Mouse (Mus musculus) gastrocnemius, adult 2 months (tissue): ENCODE measurements around the gene Rd3. TPM values are rescaled to one million over a fixed set of nuclear protein-coding genes. Genes with fewer than 3 reads are reported as not detected.

Experiments
- DNase-seq: peaks from one replicate; pipeline ENCODE4 v3.0.0; 2022
- H3K27ac ChIP-seq: fragments of 200-600 bp; 2 replicates; pipeline ENCODE4 v1.8.1; 2022; ENCODE audit warnings: mild to moderate bottlenecking
- H3K4me3 ChIP-seq: fragments of 200-600 bp; 2 replicates; pipeline ENCODE4 v1.8.1; 2022; ENCODE audit warnings: mild to moderate bottlenecking, moderate library complexity
- CTCF ChIP-seq: fragments of 200-600 bp; IDR thresholded peaks from 2 replicates; pipeline ENCODE4 v1.8.1; 2022; ENCODE audit warnings: antibody characterized with exemption, mild to moderate bottlenecking, moderate library complexity
- intact Hi-C: fragments of 180-260 bp; cut with DNase I; formaldehyde crosslinking; loops from one replicate; pipeline ENCODE4 v1.15.1; 2025
- long read RNA-seq, 2 experiments: library from polyadenylated mRNA; stranded (forward); transcript quantifications; one replicate each; pipeline ENCODE4 v2.0.0; 2021
- total RNA-seq, 2 experiments: library from RNA; stranded (reverse); gene quantifications; 2 replicates each; pipeline ENCODE4 v1.2.3; 2021

Gene Rd3
- under 1 TPM in 1 of 2 experiments, not detected in 1; 0.08 TPM for total RNA-seq
- long read RNA-seq, experiment 1: 0 reads
- long read RNA-seq, experiment 2: 0 reads

GRCm38 (mm10) chr1:191977187-191977586, at the start of gene Rd3:
Gene Rd3 (plus strand): TSS chr1:191977370.
- no peak for TF ChIP-seq CTCF
- intact Hi-C loops: no loop called here
- H3K27ac ChIP-seq: no peak within 1 kb of the TSS
- DNase-seq: no peak
- H3K4me3 ChIP-seq: no peak within 1 kb of the TSS

DNA sequence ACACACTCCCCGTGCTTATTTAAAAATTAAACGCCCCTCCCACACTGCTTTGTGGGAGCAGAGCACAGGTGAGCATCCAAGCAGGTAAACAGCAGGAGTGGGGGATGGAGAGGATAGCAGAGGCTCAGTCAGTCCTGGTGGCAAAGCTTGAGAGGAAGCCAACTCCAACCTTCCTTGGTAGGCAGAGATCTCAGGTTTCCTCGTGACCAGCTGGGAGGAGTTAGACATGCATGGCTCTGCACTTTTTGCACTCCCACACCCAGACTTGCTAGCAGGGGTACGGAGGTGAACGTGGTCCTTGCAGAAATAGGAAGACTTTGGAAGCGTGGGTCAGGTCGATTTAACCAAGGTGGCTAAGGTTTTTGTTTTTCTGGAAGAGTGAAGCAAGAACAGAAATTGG, 48.8 kb upstream of the Rd3 start:
- no peak for TF ChIP-seq CTCF
- H3K27ac ChIP-seq: no peak overlapping the region
- intact Hi-C loops: no loop called here
- H3K4me3 ChIP-seq: no peak overlapping the region
- DNase-seq: no peak

GRCm38 (mm10) chr1:191929065-191929464, 48.1 kb upstream of the Rd3 start:
- intact Hi-C loops: no loop called here
- H3K27ac ChIP-seq: peak overlapping the region; percentile 28; the same call in 1 of the 2 replicates

GRCm38 (mm10) chr1:191929897-191930524, 47.2 kb upstream of the Rd3 start:
- no peak for TF ChIP-seq CTCF
- Histone ChIP-seq H3K27ac (no peak overlapping the region), H3K4me3 (no peak overlapping the region)
- DNase-seq: peak; percentile 24
- intact Hi-C loops: no loop called here

More at GRCm38 (mm10) chr1:191929065-191929464, 48.1 kb upstream of the Rd3 start:
- no peak for TF ChIP-seq CTCF
- H3K4me3 ChIP-seq: no peak overlapping the region
- peak; percentile 11 for DNase-seq

- no peak for TF ChIP-seq CTCF
- no peak overlapping the region for H3K27ac ChIP-seq
- intact Hi-C loops: no loop called here
- H3K4me3 ChIP-seq: no peak overlapping the region
- no peak for DNase-seq
Measured at GRCm38 (mm10) chr1:191930525-191931105, 46.6 kb upstream of the Rd3 start.

DNA sequence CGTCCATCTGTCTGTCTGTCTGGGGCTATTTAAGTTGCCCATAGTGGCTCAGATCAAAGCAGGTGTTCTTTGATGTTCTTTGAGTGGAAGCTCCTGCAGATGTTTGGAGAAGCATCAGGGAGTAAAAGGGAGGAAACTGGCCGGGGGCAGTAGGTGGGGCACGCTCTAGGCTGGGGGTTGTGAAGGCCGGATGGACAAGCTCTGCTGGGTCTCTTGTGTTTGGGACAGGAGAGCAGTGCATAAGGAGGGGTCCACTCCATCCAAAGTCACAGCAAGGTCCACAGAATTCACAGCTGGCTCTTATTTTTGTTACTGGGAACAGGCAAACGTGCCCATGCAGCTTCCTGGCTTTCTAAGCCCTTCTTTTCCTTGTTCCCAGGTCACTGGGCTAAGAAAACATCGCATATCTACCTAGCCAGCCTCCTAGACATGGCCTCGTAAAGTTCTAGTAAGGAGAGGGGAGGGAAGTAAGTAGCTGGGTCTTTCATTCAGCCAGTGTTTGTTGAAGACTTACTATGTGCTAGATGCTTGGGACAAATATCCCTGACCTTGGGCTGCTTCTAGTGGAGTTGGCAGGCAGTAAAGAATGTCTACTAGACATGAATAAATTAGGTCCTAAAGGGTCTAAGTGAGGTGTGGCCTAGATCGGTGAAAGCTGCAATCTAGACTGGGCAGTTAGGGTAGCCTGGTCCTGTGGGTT, 44.7 kb upstream of the Rd3 start:
- no peak overlapping the region for H3K27ac ChIP-seq
- H3K4me3 ChIP-seq: no peak overlapping the region
- peak; percentile 11 for DNase-seq
- intact Hi-C loops: no loop called here
- no peak for TF ChIP-seq CTCF

DNA sequence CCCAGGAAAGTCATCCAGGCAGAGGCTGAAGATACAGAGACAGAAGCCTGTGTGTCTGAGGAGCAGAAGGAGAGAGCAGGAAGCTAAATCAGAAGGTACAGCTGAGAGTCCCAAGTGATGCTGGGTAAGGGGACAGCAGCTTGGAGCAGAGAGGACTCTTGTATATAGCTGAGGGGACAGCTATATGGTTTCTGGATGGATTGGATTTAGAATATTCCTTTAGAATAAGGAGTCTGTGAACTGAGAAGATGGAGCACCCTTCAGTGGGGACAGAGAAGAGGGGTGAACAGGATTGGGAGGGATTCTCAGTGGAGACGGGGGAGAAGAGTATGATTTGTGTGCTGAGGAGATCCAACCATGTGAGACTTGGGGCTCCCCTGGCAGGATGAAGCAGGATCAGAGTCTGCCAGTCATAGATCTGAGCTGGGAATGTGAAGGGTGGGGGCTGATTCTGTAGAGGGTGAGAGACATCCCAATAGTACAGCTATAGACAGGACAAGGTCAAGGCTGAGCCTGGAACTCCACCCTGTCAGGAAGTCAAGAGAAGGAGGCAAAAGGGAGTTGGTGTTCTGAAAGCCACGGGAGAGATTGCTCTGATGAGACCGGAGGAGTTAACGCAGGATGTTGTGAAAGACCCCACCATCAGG, 44.1 kb upstream of the Rd3 start:
- intact Hi-C loops: no loop called here
- no peak for TF ChIP-seq CTCF
- peak; percentile 0 for DNase-seq
- Histone ChIP-seq H3K27ac (no peak overlapping the region), H3K4me3 (no peak overlapping the region)

DNA sequence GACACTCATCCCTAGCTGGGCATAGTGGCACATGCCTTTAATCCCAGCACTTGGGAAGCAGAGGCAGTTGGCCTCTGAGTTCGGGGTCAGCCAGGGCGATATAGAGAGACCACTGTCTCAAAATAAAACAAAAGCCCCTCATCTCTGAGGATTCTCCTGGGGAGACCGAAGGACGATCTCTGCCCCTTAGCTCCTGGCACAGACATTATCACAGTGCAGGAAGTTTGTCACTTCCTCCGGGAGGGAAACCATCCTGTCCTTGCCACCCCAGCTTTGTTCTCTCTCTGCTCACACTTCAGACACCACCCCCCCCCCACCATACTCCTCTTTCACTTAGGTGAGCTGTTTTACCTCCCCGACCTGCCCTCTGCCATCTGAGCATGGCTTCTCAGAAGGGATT, 33.5 kb upstream of the Rd3 start:
- DNase-seq: peak; percentile 7
- Histone ChIP-seq H3K27ac (peak overlapping the region; percentile 38; the same call in 1 of the 2 replicates), H3K4me3 (no peak overlapping the region)
- intact Hi-C loops: no loop called here
- no peak for TF ChIP-seq CTCF

DNA sequence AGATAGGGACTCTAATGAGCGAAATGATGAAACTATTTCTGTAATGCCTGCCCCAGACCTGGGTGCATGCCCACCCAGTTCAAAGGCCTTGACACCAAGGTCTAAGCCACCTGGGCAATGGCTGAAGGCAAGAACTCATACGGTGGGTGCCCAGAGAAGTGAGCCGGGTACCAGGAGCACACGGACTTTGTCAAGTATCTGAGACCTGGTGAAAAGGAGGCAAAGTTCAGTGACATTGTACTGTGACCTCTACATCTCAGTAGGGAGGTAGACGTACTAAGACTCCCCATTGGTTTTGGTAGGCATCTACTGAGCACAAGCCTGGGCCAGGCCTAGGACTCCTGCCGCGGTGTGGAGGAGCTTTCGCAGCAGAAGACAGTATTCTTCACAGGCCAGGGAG, 31.8 kb upstream of the Rd3 start:
- DNase-seq: peak; percentile 11
- Histone ChIP-seq H3K27ac (peak overlapping the region; percentile 59; the same call in 1 of the 2 replicates), H3K4me3 (no peak overlapping the region)
- intact Hi-C loops: no loop called here
- TF ChIP-seq CTCF: no peak

- peak; percentile 17 for DNase-seq
- Histone ChIP-seq H3K27ac (peak overlapping the region; percentile 59), H3K4me3 (no peak overlapping the region)
- TF ChIP-seq CTCF: no peak
- intact Hi-C loops: no loop called here
Measured at GRCm38 (mm10) chr1:191945756-191946155, 31.4 kb upstream of the Rd3 start.

GRCm38 (mm10) chr1:191946261-191946660, 30.9 kb upstream of the Rd3 start:
- peak overlapping the region; percentile 59 for H3K27ac ChIP-seq
- intact Hi-C loops: no loop called here

DNA sequence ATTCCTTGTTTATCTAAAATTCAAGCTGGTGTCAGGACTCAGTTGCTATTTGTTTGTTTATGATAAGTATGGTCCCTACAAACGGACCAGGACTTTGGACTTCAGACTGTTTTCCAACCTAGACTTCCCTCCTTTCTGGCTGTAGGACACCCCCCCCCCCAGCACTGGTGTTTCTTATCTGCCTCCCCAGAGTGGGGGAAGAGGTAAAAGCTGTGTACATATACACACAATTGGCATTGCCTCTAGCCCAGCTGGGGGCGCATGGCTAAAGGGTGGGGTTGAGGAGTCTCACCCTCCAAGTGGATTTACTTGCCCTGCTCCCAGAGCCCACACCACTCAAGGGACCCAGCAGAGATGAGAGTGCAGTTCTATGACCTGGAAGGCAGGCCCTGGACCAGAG, 30.3 kb upstream of the Rd3 start:
- intact Hi-C loops: no loop called here
- TF ChIP-seq CTCF: no peak
- no peak overlapping the region for H3K4me3 ChIP-seq
- DNase-seq: peak; percentile 8
- H3K27ac ChIP-seq: peak overlapping the region; percentile 59

More at GRCm38 (mm10) chr1:191946261-191946660, 30.9 kb upstream of the Rd3 start:
- no peak overlapping the region for H3K4me3 ChIP-seq
- no peak for TF ChIP-seq CTCF
- DNase-seq: peak; percentile 42

DNA sequence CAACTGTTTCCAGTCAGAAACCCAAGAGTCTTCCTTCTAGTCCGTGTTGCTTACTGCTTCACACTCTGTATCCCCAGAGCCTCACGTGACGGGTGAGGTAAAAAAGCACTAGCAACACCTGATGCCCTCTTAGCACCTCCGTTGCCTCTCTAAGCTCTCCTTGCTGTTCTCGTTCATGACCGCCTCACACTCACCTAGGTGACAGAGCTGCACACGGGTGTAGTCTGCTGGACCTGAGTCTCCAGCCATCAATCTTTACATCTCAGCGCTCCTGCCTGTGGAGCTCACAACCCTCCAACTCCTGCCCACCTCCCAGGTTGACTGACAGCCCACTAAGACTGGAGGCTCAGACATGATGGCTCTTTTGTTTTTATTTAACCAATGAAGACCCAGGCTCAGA, 29.4 kb upstream of the Rd3 start:
- DNase-seq: no peak
- H3K4me3 ChIP-seq: no peak overlapping the region
- no peak overlapping the region for H3K27ac ChIP-seq
- intact Hi-C loops: no loop called here
- no peak for TF ChIP-seq CTCF
